Mouse (Mus musculus): ENCODE results near the gene I0C0044D17Rik.
"Not testable (repeated sequence)": the region's sequence is repeated elsewhere in the genome, so short reads cannot be mapped to it uniquely, and the experiment has no call there.

I0C0044D17Rik gene

DNA sequence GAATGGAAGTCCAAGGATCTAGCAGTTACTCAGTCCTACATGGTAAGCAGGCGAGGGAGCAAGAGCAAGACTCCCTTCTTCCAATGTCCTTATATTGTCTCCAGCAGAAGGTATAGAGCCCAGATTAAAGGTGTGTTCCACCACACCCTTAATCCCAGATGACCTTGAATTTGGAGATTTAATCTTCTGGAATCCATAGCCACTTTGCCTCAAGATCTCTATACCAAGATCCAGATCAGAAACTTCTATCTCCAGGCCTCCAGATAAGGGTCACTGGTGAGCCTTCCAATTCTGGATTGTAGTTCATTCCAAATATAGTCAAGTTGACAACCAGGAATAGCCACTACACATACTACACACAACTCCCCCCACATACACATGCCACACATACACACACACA is at the start of gene I0C0044D17Rik:
I0C0044D17Rik (minus strand) TSS at position 101 of the 400 bp plus-strand sequence.
- DNase-seq (ENCODE audit: low read depth): not testable (repeated sequence)

DNA sequence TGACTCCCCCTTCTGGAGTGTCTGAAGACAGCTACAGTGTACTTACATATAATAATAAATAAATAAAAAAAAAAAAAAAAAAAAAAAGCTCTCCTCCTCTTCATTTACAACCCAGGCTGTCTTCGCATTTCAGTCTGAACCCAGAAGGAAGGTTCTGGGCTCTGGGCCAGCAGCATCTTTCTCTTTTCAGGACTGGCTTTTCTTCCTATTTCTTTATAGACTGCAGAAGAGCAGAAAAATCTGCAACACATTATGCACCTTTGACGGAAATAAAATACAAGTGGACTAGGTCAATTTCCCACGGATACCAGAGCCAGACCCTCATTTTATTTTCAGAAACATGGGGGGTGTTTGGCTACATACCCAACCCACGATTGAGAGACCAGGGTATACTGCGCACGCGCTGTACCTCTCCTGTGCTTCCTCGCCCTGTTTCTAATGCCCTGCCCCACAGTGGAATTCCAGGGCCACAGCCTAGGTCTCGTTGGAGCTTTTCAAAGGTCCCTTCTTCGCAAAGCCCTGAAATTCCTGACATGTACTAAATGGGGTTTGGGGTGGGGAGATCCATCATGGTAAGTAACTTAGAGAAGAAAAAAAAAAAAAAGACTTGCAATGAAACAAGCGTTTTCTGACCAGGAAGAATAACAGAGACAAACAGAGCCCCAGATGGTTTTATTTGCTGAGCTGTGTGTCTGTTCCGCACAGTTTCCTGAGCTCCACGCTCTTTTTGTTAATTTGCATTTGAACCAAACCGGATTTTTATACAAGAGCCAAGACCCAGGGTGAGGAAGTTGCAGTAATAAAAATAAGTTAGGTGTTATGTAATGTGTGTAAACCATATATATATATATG is 42.0 kb upstream of the I0C0044D17Rik start:
- no peak for DNase-seq (ENCODE audit: low read depth)

DNA sequence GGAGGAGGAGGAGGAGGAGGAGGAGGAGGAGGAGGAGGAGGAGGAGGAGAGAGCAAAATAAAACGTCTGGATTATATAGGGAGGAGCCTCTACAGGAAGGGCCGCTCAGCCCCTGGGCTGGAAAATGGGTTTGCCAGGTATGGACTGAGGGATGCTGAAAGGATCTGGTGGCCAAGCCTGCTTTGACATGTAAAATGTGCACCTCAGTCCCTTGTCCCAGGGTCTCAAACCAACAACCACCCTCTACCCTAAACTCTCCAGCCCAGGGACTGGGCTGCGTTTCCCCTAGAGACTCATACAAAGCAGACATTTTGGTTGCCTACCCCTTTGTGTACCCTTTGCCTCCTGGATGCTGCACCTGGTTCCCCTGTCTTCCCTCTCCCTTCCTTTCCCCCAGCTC is 40.9 kb upstream of the I0C0044D17Rik start:
- DNase-seq (ENCODE audit: low read depth): no peak

DNA sequence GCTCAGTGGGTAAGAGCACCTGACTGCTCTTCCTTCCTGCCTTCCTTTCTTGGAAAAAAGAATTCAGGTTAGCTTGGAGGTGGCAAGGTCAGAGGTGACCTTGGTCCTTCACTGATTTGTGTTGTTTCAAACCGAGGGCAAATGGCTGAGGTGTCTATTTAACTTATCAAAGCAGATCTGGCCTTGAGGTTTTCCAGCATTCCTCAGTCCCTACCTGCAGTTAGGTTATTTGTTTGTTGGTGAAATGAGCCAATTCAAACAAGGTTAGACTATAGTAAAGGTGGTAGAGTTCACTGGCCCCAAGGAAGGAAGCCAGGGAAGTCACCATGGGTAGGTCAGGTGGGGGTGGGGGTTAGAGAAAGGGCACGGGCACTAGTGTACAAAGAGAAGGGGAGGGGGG is 40.5 kb upstream of the I0C0044D17Rik start:
- no peak for DNase-seq (ENCODE audit: low read depth)

DNA sequence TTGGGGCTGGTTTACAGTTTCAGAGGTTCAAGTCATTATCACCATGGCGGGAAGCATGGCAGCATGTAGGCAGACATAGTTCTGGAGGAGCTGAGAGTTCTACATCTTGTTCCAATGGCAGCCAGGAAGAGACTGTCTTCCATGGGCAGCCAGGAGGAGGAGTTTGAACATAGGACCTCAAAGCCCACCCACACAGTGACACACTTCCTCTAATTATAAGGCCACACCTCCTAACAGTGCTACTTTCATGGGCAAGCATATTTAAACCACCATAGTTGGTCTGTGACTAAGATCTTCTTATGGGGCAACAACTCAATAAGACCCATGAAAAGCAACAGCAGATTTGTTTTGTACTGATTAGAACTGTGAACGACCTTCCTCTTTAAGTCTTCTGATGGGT is 39.8 kb upstream of the I0C0044D17Rik start:
- DNase-seq (ENCODE audit: low read depth): no peak

DNA sequence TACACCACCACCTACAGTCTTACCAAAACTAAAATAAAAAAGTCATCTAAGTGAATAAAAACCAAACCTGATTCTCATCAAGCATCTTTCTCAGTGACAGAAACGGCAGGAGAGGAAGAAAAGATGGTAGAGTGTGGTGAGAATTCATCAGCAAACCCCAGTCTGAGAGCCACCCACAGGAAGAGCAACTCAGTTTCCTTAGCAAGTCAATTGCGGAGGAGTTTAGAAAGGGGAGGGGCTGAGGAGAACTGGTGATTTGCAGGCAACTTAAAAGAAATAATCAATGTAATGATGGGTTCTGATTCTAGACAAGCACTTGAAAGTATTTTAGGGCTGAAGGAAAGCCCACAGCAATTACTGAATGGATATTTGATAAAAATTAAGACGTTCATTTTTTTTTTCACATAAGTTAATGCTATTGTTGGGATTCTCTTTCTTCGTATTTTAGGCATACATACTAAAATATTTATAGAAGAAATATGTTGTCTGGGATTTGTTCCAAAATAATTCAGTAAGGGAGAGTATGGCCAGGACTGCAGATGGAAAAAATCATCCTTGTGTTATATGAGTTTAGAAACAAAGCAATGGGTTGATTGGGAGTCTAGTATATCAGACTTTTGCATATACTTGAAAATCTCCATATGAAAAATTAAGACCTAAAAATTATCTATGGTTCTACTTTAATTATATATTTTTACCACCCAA is 34.7 kb upstream of the I0C0044D17Rik start:
- no peak for DNase-seq (ENCODE audit: low read depth)

DNA sequence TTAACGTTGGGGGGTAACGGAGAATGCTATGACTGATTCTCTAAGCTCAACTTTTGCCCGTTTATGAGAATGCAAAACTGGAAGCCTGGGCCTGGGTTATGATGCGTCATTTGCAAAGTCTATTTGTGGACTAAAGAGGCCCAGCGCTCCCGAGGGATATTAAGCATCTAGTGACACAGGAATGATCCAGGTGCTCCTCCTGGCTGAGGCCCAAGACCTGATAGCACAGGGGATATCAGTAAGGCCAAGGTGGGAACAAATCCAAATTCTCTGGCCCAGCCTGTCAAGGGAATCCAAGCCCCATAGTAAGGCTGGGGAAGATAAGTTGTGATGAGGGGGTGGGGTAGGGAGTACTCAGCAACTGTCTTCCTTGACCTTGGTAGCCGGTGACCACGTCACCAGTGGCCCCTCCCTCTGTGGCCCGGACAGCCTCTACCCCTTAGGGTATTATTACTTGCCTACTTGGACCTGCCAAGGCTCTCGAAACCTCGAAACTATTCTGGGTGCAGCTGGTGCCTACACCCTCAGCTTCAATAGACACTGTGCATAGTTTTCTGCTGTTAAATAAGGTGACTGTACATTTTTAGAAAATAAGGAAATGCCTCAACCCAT is 33.5 kb upstream of the I0C0044D17Rik start:
- DNase-seq (ENCODE audit: low read depth): no peak

DNA sequence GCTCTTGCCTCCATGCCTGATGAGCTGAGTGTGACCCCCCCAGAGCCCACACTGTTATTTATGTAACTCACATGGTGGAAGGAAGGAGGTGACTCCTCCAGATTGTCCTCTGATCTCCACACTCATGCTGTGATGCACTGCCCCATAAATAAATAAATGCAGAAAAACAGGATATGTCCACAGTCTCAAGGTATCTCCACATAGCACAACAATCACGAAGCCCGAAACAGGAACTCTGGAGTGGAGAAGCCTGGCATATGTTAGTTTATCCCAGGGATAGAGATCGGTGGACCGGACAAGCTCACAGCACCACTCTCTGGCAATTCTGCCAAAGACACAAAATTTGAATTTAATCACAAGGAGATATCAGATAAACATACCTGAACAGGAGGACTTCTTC is 30.3 kb upstream of the I0C0044D17Rik start:
- DNase-seq (ENCODE audit: low read depth): no peak

DNA sequence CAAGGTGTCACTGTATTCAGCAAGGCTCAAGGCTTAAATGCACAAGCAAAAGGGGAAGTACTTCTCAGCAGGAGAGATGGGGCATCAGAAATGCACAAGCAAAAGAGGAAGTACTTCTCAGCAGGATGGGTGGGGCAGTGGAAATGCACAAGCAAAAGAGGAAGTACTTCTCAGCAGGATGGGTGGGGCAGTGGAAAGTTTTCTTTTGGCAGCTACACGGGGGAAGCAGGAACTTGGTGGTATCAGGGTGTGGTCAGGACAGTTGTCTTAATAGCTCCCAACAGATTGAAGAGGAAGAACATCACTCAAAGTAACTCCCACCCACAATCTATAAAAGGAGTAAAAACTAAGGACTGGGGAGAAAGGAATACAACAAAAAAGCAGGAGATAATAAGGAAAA is 26.8 kb upstream of the I0C0044D17Rik start:
- DNase-seq (ENCODE audit: low read depth): not testable (repeated sequence)

DNA sequence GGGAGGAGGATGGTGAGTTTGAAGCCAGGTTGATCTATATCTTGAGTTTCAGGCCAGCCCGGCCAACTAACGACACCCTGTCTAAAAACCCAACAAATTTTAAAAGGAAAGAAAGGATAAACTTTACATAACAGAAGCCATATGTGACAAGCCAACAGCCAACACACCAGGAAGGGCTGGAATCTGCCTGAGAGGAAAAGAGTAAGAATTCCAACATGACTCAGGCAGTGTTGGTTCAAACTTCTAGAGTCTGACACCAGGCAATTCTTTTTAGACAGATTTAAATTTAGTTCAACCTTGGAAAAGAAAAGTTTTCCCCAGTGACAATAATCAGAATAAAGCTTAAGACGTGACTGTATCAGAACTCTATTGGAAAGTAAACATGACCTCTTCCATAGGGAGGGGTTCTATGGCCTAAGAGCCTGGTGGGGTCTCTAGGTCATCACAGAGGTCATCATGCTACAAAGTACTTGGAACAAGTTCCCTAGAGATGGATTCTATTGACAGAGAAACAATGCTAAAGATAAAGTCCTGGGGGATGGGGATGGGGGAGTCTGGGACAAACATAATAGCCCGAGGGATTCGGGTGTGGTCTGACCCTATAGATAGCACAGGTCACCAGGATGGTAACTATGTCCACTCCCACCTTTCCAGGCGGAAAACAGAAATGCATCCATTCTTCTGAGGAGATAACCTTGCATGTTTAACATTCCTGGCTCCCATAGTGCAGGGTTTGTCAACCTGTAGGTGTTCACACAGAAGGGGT is 23.7 kb upstream of the I0C0044D17Rik start:
- DNase-seq (ENCODE audit: low read depth): peak; percentile 20

DNA sequence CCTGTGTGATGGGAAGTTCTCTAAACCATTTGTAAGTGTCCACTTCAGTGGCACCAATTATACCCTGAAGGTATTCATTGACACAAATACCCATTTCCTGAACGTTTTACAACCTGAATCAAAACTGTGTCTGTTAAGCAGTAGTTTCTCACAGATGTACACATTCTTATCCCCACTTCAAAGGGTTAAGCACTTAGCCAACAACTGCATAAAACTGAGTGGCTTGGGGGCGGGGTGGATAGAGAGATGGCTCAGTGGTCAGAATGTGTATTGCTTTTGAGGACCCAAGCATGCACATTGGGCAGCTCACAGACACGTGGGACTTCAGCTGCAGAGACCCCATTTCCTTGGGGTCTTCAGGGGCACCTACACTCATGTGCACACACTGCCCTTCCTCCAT is 22.8 kb upstream of the I0C0044D17Rik start:
- no peak for DNase-seq (ENCODE audit: low read depth)

DNA sequence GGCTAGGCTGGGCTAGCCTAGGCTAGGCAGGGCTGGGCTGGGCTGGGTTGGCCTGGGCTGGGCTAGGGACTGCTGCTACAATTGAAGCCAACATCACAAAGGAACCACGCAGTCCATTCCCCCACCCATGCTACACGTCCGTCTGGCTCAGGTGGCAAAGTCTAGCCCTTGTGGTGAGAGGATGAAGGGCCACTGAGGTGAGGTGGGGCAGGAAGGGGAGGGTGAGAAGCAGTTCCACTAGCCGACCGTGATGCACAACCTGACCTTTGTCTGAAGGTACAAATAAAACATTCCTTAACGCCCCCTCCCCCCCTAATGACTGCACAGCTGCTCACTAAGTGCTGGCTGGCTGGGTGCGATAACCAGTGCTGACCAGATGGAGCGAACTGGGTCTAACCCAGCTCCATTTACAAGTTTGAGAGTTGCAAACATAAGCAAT is 22.1 kb upstream of the I0C0044D17Rik start:
- DNase-seq (ENCODE audit: low read depth): no peak

DNA sequence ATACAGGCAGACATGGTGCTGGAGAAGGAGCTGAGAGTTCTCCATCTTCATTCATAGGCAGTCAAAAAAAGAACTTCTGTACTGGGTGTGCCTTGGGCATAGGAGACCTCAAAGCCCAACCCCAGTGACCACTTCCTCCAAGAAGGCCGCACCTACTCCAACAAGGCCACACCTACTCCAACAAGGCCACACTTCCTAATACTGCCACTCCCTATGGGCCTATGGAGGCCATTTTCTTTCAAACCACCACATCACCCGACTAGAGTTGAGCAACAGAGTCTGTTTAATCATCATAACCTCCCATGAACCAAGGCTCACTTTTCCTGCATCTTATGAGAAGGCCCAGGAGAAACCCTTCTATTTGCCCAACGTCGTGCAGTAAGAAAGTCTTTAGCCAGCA is 21.6 kb upstream of the I0C0044D17Rik start:
- DNase-seq (ENCODE audit: low read depth): no peak

DNA sequence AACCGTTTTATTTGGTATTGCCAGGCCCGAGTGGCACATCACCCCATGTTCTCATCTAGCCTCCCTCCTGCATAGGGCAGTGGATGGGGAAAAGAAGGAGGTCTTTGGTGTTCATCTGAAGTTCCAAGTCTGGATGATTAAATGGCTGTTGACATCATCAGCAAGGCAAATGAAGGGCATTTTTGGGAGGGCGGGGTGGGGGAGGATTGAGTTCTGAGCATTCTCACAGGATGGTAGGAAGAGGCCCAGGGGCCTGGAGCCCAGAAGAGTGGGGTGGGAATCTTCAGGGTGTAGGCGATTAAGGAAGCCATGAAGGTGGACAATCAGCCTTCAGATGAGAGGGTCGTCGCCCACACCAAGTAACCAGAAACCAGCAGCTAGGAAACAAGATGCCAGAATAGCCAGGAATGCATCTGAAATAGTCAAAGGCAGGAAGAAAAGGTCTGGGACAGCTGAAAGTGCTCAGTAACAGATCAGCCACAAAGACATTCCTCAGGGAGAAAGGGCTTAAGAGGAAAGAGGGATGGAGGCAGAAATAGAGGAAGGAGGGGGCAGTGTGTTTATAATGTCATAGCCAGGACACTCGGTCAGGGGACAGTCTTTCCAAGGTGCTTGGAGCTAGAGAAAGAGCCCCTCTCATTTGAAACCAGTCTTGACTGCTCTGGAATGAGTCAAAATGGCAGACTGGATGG is 20.4 kb upstream of the I0C0044D17Rik start:
- no peak for DNase-seq (ENCODE audit: low read depth)

DNA sequence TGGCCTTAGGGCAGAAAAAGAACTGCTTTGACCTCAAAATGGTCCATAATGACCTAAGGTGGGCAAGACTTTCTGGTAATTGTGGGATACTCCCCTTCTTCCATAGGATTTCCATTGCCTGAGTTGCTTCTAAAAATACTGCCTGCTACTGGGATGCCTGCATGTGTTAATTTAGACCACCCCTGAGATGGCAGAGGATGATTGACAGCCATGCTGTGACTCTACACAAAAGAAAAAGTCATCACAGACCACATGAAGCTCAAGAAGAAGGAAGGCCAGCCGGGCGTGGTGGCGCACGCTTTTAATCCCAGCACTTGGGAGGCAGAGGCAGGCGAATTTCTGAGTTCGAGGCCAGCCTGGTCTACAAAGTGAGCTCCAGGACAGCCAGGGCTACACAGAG is 17.6 kb upstream of the I0C0044D17Rik start:
- DNase-seq (ENCODE audit: low read depth): not testable (repeated sequence)

DNA sequence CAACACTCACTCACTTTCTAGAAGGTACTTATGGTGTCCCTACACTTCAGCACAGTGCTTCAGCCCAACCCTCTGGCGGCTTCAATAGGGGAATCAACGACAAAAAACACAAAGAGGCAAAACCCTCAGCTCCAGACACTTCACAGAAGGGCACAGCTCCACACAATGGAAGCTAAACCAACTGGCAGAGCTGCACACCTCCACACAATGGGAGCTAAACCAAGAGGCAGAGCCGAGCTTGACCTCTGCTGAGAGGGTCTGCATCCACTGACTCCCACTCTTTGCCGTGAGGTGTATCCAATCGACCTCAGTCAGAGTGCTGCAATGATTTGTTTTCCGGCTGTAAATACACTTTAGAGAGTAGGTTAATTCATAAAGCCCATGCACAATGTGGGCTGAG is 16.9 kb upstream of the I0C0044D17Rik start:
- no peak for DNase-seq (ENCODE audit: low read depth)

DNA sequence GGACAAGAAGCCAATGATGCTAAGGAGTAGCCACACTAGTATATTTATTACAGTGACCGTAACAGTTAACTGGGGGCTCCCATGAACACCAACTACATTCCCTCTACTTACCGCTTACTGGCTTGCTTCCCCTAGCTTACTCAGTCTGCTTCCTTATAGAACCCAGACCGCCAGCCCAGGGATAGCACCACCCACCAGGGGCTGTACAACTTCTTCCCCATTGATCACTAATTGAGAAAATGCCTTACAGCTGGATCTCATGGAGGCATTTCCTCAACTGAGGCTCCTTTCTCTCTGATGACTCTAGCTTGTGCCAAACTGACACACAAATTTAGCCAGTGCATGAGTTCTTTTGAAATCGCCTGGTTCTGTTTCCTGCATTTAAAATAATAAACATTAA is 15.3 kb upstream of the I0C0044D17Rik start:
- DNase-seq (ENCODE audit: low read depth): no peak

DNA sequence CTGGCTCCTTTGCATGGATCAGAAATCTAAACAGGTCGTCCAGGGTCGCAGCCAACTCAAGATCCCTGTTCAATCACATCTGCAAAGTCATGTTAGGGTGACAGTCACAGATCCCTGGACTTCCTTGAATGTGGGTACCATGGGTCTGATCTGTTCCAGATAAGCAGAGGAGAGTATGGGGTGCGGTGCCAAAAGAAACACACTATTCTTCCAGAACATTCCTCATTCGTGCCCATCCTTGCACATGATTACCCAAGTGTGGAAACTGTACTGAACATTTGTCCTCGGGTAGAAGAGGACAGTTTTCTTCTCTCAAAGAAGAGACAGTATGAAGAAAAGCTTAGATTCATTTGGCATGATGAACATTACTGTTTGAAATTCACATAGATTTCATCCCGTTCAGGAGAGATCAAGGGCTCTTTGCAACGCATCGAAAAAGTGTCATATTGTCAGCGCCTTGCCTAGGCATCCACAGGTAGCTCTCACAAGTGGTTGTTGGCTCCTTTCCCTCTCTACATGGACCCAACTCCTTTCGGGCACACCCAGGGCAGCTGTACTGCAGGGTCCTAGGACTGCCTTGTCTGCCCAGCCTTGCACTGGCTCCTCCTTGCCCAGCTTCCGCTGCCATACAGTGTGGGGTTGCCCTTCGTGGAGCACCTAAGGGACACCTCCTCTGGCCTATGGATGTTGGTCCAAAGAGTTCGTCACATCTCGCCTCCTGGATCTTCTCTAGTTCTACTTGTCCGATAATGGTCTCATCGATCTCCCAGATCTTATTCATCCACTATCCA is 14.3 kb upstream of the I0C0044D17Rik start:
- DNase-seq (ENCODE audit: low read depth): no peak

DNA sequence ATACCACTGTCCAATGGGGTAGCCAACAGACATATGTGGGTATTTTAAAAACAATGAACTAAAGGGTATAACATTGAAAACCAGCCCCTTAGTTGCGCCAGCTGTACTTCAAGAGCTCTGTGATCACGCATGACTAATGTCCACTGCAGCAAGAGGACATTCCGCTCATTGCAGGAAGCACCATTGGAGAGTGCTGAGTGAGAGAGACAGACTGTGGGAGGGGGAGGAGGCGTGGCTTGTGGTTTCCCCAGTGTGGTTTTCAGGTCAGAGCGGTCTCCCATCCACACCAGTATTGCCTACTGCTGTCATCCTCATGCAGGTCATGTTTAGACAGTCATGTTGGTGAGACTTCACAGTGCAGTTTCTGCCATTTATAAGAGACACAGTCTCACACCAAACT is 12.9 kb upstream of the I0C0044D17Rik start:
- DNase-seq (ENCODE audit: low read depth): peak; percentile 43

DNA sequence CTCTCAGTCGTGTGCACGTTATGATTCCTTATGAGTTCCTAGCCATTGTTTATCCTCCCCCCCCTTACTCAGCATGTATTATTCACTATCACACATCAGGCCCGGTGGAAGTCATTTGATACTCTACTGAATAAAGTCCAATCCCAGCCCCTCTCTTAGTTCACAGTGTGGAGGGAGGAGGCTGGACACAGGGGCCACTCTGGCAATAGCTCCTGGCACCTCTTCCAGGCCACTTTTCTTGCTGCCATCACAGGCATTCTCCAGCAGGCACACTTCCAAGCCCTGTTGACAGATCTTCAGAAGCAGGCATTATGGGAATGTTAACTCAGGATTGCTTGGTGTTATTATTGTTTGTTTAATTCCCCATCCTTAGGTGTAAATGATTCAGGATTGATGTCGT is 11.1 kb upstream of the I0C0044D17Rik start:
- peak; percentile 16 for DNase-seq (ENCODE audit: low read depth)

DNA sequence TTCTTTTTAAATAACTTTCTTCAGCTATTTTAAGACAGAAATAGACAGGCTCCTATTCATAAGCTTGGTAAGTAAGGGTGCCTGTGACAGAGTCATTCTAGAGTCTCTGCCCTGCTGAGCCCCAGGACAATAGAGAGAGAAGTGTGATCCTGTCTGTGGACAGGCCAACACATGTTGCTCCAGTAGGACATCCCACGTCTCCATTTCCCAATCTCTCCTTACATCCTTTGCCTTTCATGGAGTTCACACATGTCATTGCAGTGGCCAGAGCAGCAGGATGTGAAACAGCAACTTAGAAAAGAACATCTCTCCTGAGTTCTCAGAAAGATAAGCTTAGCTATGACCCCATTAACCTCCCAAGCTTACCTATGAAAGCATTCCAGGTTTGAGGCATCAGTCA is 8.1 kb upstream of the I0C0044D17Rik start:
- no peak for DNase-seq (ENCODE audit: low read depth)

All from NIH3T3 (cell line).